Mouse (Mus musculus) midbrain, postnatal 0 days (tissue): ENCODE measurements around the gene Atp9a. TPM values are rescaled to one million over a fixed set of nuclear protein-coding genes. Genes with fewer than 3 reads are reported as not detected.

Source experiments
- ATAC-seq: fragments of 200-750 bp; cut with Nextera tagmentation; 2 replicates; pipeline ENCODE4 v1.8.0; 2017; ENCODE audit warnings: moderate number of reproducible peaks, mild to moderate bottlenecking, moderate TSS enrichment, moderate library complexity; ENCODE audit not compliant: low FRiP score
- DNase-seq: peaks from one replicate; pipeline ENCODE4 v3.0.0-alpha.2; 2015; ENCODE audit warnings: low spot score
- H3K27ac ChIP-seq: fragments of 300-500 bp; sonication (generic); 2 replicates; pipeline ENCODE4 v1.5.1; 2014; ENCODE audit warnings: low read depth, mild to moderate bottlenecking, low read length, mixed read lengths
- H3K27me3 ChIP-seq: fragments of 300-500 bp; sonication (generic); 2 replicates; pipeline ENCODE4 v1.6.1; 2014; ENCODE audit warnings: low read length, control low read depth, mixed read lengths; ENCODE audit not compliant: insufficient read depth
- H3K36me3 ChIP-seq: fragments of 300-500 bp; sonication (generic); 2 replicates; pipeline ENCODE4 v1.6.1; 2014; ENCODE audit warnings: low read length, control low read depth, mixed read lengths; ENCODE audit not compliant: insufficient read depth
- H3K4me1 ChIP-seq: fragments of 300-500 bp; sonication (generic); 2 replicates; pipeline ENCODE4 v1.6.1; 2014; ENCODE audit warnings: mild to moderate bottlenecking, control low read depth, antibody characterized with exemption, low read length, mixed read lengths; ENCODE audit not compliant: insufficient read depth
- H3K4me2 ChIP-seq: fragments of 300-500 bp; sonication (generic); 2 replicates; pipeline ENCODE4 v1.6.1; 2014; ENCODE audit warnings: low read depth, mild to moderate bottlenecking, low read length, mixed read lengths; ENCODE audit not compliant: poor library complexity, severe bottlenecking
- H3K4me3 ChIP-seq: fragments of 300-500 bp; sonication (generic); 2 replicates; pipeline ENCODE4 v1.5.1; 2014; ENCODE audit warnings: low read depth, mild to moderate bottlenecking, low read length, moderate library complexity
- H3K9ac ChIP-seq: fragments of 300-500 bp; sonication (generic); replicated peaks from 2 replicates; pipeline ENCODE4 v1.6.1; 2014; ENCODE audit warnings: mild to moderate bottlenecking, low read length, moderate library complexity, mixed read lengths; ENCODE audit not compliant: poor library complexity, severe bottlenecking
- H3K9me3 ChIP-seq: fragments of 300-500 bp; sonication (generic); 2 replicates; pipeline ENCODE4 v1.6.1; 2016; ENCODE audit warnings: low read length, control low read depth
- CTCF ChIP-seq: IDR thresholded peaks from 2 replicates; pipeline ENCODE4 v1.5.1; 2016; ENCODE audit warnings: antibody characterized with exemption, mild to moderate bottlenecking
- WGBS: fragments of 180-500 bp; shearing (Covaris S2); extraction: QIAGEN DNeasy Blood & Tissue Kit; methylation state at CpG from one replicate; pipeline ENCODE4 v1.1.7; 2014; 5-methylcytosine and 5-hydroxymethylcytosine counted together
- polyA plus RNA-seq: library from polyadenylated mRNA; unstranded; fragments of >200 nt; fragmentation: Nextera tagmentation; extraction: Ambion mirVana; gene quantifications from 2 replicates; pipeline ENCODE4 v1.2.1, GENCODE M21; 2015
- total RNA-seq: library from RNA; depleted of rRNA; stranded (reverse); fragments of >200 nt; gene quantifications from 2 replicates; pipeline ENCODE4 v1.2.3, GENCODE M21; 2014

Atp9a gene
- total and polyA plus RNA-seq, 2 experiments from 2014 or later, result 159 to 607 TPM

- Histone ChIP-seq H3K27ac (no peak overlapping the region), H3K36me3 (peaks cover 20% of the 10 kb centered on the region), H3K9me3 (no peaks in the 10 kb centered on the region), H3K4me3 (no peak overlapping the region), H3K4me2 (no peak overlapping the region), H3K27me3 (no peaks in the 10 kb centered on the region), H3K9ac (no peak overlapping the region), H3K4me1 (no peaks in the 10 kb centered on the region)
- TF ChIP-seq CTCF, result no peak
- no peak for ATAC-seq
- 53% methylated on average over 15 of the region's 15 CpGs for WGBS
- DNase-seq, result no peak
Measured at GRCm38 (mm10) chr2:168683520-168684150, 58.6 kb downstream of the Atp9a start.

- ATAC-seq (no peak), DNase-seq (no peak)
- no peak overlapping the region for H3K4me2 ChIP-seq
- H3K27ac ChIP-seq, result no peak overlapping the region
- peaks cover 13% of the 10 kb centered on the region for H3K36me3 ChIP-seq
- H3K4me3 ChIP-seq, result no peak overlapping the region
- no peaks in the 10 kb centered on the region for H3K4me1 ChIP-seq
- H3K27me3 ChIP-seq, result no peaks in the 10 kb centered on the region
- TF ChIP-seq CTCF, result 0 out of 2 replicates have a peak, but pooled peaks have one; percentile 7
- 92% methylated on average over 2 of the region's 2 CpGs for WGBS
- no peaks in the 10 kb centered on the region for H3K9me3 ChIP-seq
- H3K9ac ChIP-seq, result no peak overlapping the region
Measured at GRCm38 (mm10) chr2:168682721-168683120, 59.5 kb downstream of the Atp9a start.

- H3K9ac ChIP-seq, result no peak overlapping the region
- H3K27ac ChIP-seq, result no peak overlapping the region
- WGBS, result 91% methylated on average over 9 of the region's 9 CpGs
- H3K4me1 ChIP-seq, result no peaks in the 10 kb centered on the region
- no peak overlapping the region for H3K4me2 ChIP-seq
- TF ChIP-seq CTCF, result no peak
- no peaks in the 10 kb centered on the region for H3K9me3 ChIP-seq
- no peaks in the 10 kb centered on the region for H3K27me3 ChIP-seq
- H3K4me3 ChIP-seq, result no peak overlapping the region
- DNase-seq (no peak), ATAC-seq (no peak)
- H3K36me3 ChIP-seq, result peaks cover 8% of the 10 kb centered on the region
Measured at GRCm38 (mm10) chr2:168681531-168681930, 60.7 kb downstream of the Atp9a start.

GRCm38 (mm10) chr2:168679381-168680199, 62.6 kb downstream of the Atp9a start:
- Histone ChIP-seq H3K27me3 (no peaks in the 10 kb centered on the region), H3K4me3 (no peak overlapping the region), H3K4me1 (no peaks in the 10 kb centered on the region), H3K4me2 (no peak overlapping the region), H3K36me3 (peaks cover 14% of the 10 kb centered on the region), H3K9ac (no peak overlapping the region), H3K27ac (peak overlapping the region; percentile 67), H3K9me3 (no peaks in the 10 kb centered on the region)
- WGBS, result 35% methylated on average over 19 of the region's 19 CpGs
- TF ChIP-seq CTCF, result peak; percentile 50
- DNase-seq (peak; percentile 63), ATAC-seq (peak; percentile 35)

GRCm38 (mm10) chr2:168678662-168679294, 63.4 kb downstream of the Atp9a start:
- peaks cover 21% of the 10 kb centered on the region for H3K36me3 ChIP-seq

More at GRCm38 (mm10) chr2:168678662-168679294, 63.4 kb downstream of the Atp9a start:
- peak overlapping the region; percentile 67 for H3K27ac ChIP-seq
- H3K4me2 ChIP-seq, result no peak overlapping the region
- no peak overlapping the region for H3K4me3 ChIP-seq
- TF ChIP-seq CTCF, result peak; percentile 13; the same call in 1 of the 2 replicates
- 38% methylated on average over 15 of the region's 15 CpGs for WGBS
- no peaks in the 10 kb centered on the region for H3K27me3 ChIP-seq
- ATAC-seq, result peak; percentile 90
- no peaks in the 10 kb centered on the region for H3K4me1 ChIP-seq
- H3K9me3 ChIP-seq, result no peaks in the 10 kb centered on the region
- DNase-seq, result peak; percentile 97
- no peak overlapping the region for H3K9ac ChIP-seq
